Mouse (Mus musculus) thymus, adult 2 months (tissue): ENCODE measurements around the gene Ptgr2.

Experiments
- CTCF ChIP-seq: fragments of 200-500 bp; IDR thresholded peaks from 2 replicates; pipeline ENCODE4 v1.5.1; 2012; ENCODE audit warnings: mild to moderate bottlenecking, control low read depth, low read length, moderate library complexity, borderline replicate concordance; ENCODE audit not compliant: control insufficient read depth, poor library complexity, insufficient read depth; ENCODE audit errors: extremely low read depth
- POLR2A ChIP-seq: fragments of 200-500 bp; IDR thresholded peaks from 2 replicates; pipeline ENCODE4 v1.6.1; 2012; ENCODE audit warnings: mild to moderate bottlenecking, low read length, control low read depth, moderate library complexity; ENCODE audit not compliant: control insufficient read depth, poor library complexity, insufficient read depth; ENCODE audit errors: extremely low read depth

DNA sequence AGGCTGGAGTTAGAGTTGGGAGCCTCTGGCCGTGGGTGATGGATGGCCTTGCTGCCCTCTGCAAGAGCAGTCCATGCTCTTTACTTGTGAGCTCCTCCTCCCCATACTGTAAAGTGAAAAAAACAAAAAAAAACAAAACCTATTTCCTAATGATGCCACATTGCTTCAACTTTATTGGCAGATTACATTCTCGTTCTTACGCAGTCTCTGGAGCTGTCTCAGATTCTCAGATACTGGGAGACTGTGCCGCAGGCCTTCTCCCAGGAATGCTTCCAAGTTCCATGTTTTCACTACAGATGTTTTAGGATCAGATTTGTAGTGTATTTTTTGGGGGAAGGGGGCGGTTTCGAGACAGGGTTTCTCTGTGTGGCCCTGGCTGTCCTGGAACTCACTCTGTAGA, 80.1 kb downstream of the Ptgr2 start:
- TF ChIP-seq CTCF (no peak), POLR2A (no peak)
